Mouse (Mus musculus) stomach, embryonic 16.5 days (tissue): ENCODE measurements at regions not wholly inside any gene's neighbourhood (a gene's known extent, or its start where the extent isn't known, plus 50 kb on each side); places are given as distances from the start of the nearest gene placed in this dataset.

ENCODE experiments used
- ATAC-seq: fragments of 200-750 bp; cut with Nextera tagmentation; 2 replicates; pipeline ENCODE4 v1.8.0; 2017; ENCODE audit warnings: moderate number of reproducible peaks, moderate TSS enrichment; ENCODE audit not compliant: insufficient read depth, low FRiP score
- H3K27ac ChIP-seq: fragments of 300-500 bp; sonication (generic); 2 replicates; pipeline ENCODE4 v1.5.1; 2014; ENCODE audit warnings: low read length
- H3K27me3 ChIP-seq: fragments of 300-500 bp; sonication (generic); 2 replicates; pipeline ENCODE4 v1.6.1; 2014; ENCODE audit warnings: low read length, control low read depth, mixed read lengths; ENCODE audit not compliant: control insufficient read depth, insufficient read depth
- H3K36me3 ChIP-seq: fragments of 300-500 bp; sonication (generic); 2 replicates; pipeline ENCODE4 v1.6.1; 2014; ENCODE audit warnings: low read length; ENCODE audit not compliant: control insufficient read depth, insufficient read depth
- H3K4me1 ChIP-seq: fragments of 300-500 bp; sonication (generic); 2 replicates; pipeline ENCODE4 v1.6.1; 2014; ENCODE audit warnings: low read length, control low read depth, mixed read lengths; ENCODE audit not compliant: control insufficient read depth, insufficient read depth
- H3K4me2 ChIP-seq: fragments of 300-500 bp; sonication (generic); 2 replicates; pipeline ENCODE4 v1.6.1; 2014; ENCODE audit warnings: low read depth, low read length, mixed read lengths
- H3K4me3 ChIP-seq: fragments of 300-500 bp; sonication (generic); replicated peaks from 2 replicates; pipeline ENCODE4 v1.5.1; 2014; ENCODE audit warnings: mild to moderate bottlenecking, low read length
- H3K9ac ChIP-seq: fragments of 300-500 bp; sonication (generic); 2 replicates; pipeline ENCODE4 v1.6.1; 2014; ENCODE audit warnings: low read length
- H3K9me3 ChIP-seq: fragments of 300-500 bp; sonication (generic); replicated peaks from 2 replicates; pipeline ENCODE4 v1.6.1; 2016; ENCODE audit warnings: low read length, control low read depth; ENCODE audit not compliant: control insufficient read depth
- WGBS: fragments of 180-500 bp; shearing (Covaris S2); extraction: QIAGEN DNeasy Blood & Tissue Kit; methylation state at CpG from one replicate; pipeline ENCODE4 v1.1.7; 2014; 5-methylcytosine and 5-hydroxymethylcytosine counted together

DNA sequence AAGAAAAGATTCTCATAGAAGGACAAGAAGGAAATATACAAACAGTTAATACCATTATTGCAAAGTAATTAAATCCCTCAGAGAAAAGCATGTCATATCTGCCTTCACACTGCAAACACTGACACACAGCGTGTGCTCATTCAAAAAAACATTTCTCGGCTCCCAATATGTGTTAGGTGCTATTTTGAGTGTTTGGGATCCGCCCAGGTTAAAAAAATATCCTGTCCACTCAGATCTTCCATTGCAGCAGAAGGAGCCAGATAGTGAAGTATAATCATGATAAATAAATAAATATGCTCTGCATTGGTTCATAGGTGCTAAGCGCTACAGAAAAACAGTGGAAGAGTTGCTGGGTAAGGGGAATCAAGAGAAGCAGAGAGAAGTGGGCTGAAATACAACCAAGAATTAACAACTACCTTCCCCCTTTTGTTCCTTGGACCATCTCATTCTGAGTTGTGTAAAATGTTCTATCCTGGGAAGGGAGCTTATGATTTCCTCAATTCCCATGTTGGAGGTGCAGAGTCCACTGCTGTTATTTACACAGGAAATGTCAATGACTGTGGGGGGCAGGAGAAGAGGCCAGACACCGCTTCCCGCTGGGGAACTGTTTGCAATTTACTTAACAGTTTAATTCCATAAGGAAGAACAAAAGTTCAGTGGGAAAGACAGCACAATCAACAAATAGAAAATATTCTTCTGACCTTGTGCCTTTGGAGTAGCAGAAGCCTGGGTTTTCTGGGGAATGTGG, 139.9 kb downstream of the Tle1 start:
- no peak overlapping the region for H3K4me2 ChIP-seq
- no peak overlapping the region for H3K27ac ChIP-seq
- H3K9ac ChIP-seq: no peak overlapping the region
- no peaks in the 10 kb centered on the region for H3K27me3 ChIP-seq
- no peaks in the 10 kb centered on the region for H3K9me3 ChIP-seq
- H3K36me3 ChIP-seq: no peaks in the 10 kb centered on the region
- WGBS: 55% methylated on average over 6 of the region's 6 CpGs
- H3K4me3 ChIP-seq: no peak overlapping the region
- no peaks in the 10 kb centered on the region for H3K4me1 ChIP-seq
- ATAC-seq: no peak

DNA sequence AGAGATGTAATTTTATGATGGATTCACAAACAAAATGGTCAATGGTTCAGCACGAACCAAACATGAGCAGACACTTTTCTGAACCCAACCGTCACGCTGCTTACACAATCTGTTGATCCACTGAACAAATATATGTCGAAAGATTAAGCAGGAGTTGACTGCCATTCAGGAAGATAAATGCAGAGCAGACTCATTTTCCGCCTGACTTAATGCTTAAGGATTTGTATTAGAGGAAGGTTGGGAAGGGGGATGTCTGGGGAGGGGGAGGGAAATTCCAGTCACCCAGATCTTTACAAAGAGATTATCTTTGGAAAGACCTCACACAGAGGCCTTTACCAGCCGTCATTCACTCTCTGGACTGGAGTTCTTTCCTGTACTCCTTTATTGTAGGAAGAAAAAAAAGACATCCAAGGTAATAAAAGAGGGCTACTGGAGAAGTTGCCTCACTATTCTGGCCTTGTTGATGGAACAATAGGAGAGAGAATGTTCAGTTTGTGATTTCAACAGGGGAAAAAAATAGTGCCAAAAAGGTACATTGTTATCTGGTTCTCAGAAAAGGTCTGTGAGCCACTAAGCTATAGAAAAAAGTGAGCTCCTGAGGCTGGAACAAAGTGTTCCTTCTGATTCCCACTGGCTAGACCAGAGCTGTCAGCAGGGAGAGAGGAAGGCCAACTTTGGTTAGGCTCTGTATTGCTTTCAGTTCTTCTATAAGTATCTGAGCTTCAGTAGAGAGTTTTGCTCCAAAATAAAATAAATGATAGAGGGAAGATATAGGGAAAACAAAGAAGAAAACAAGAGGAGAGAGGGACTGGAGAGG, 150.9 kb downstream of the Tle1 start:
- Histone ChIP-seq H3K4me3 (no peak overlapping the region), H3K27me3 (no peaks in the 10 kb centered on the region), H3K27ac (no peak overlapping the region), H3K9me3 (no peaks in the 10 kb centered on the region), H3K9ac (no peak overlapping the region), H3K4me1 (no peaks in the 10 kb centered on the region), H3K36me3 (no peaks in the 10 kb centered on the region), H3K4me2 (no peak overlapping the region)
- 10% methylated on average over 6 of the region's 6 CpGs for WGBS
- ATAC-seq: 0 out of 2 replicates have a peak, but pooled peaks have one; percentile 44

GRCm38 (mm10) chr4:72022152-72022551, 178.6 kb downstream of the Tle1 start:
- no peaks in the 10 kb centered on the region for H3K4me1 ChIP-seq
- H3K27ac ChIP-seq: no peak overlapping the region
- no peak overlapping the region for H3K4me3 ChIP-seq
- no peak overlapping the region for H3K9ac ChIP-seq
- H3K36me3 ChIP-seq: no peaks in the 10 kb centered on the region
- H3K4me2 ChIP-seq: no peak overlapping the region
- H3K27me3 ChIP-seq: no peaks in the 10 kb centered on the region
- ATAC-seq: no peak
- H3K9me3 ChIP-seq: no peaks in the 10 kb centered on the region
- 83% methylated on average over 2 of the region's 2 CpGs for WGBS

- Histone ChIP-seq H3K9me3 (no peaks in the 10 kb centered on the region), H3K36me3 (no peaks in the 10 kb centered on the region), H3K27ac (no peak overlapping the region), H3K4me2 (no peak overlapping the region), H3K4me1 (no peaks in the 10 kb centered on the region), H3K4me3 (no peak overlapping the region), H3K27me3 (no peaks in the 10 kb centered on the region), H3K9ac (no peak overlapping the region)
- WGBS: 62% methylated on average over 2 of the region's 2 CpGs
- peak; percentile 53; the same call in 1 of the 2 replicates for ATAC-seq
These were observed 186.4 kb downstream of the Tle1 start for GRCm38 (mm10) chr4:72014221-72014850.

- ATAC-seq: no peak
- Histone ChIP-seq H3K9me3 (0 out of 2 replicates have a peak, but pooled peaks cover 3% of the 10 kb centered on the region), H3K27me3 (no peaks in the 10 kb centered on the region), H3K36me3 (no peaks in the 10 kb centered on the region), H3K4me1 (no peaks in the 10 kb centered on the region), H3K9ac (no peak overlapping the region), H3K4me2 (no peak overlapping the region), H3K27ac (no peak overlapping the region), H3K4me3 (no peak overlapping the region)
- WGBS: 59% methylated on average over 3 of the region's 3 CpGs
These were observed 187.1 kb downstream of the Tle1 start for GRCm38 (mm10) chr4:72013583-72013982.

GRCm38 (mm10) chr4:72010316-72010715, 190.4 kb downstream of the Tle1 start:
- H3K4me2 ChIP-seq: no peak overlapping the region
- H3K4me3 ChIP-seq: no peak overlapping the region
- no peak overlapping the region for H3K27ac ChIP-seq
- ATAC-seq: no peak; the same call in 1 of the 2 replicates
- WGBS: 82% methylated on average over 4 of the region's 4 CpGs
- no peaks in the 10 kb centered on the region for H3K4me1 ChIP-seq
- no peaks in the 10 kb centered on the region for H3K27me3 ChIP-seq
- no peaks in the 10 kb centered on the region for H3K36me3 ChIP-seq
- H3K9me3 ChIP-seq: 0 out of 2 replicates have a peak, but pooled peaks cover 4% of the 10 kb centered on the region
- no peak overlapping the region for H3K9ac ChIP-seq

GRCm38 (mm10) chr4:72005926-72006325, 194.8 kb downstream of the Tle1 start:
- ATAC-seq: no peak
- Histone ChIP-seq H3K9me3 (peaks cover 10% of the 10 kb centered on the region; the same call in 1 of the 2 replicates), H3K4me1 (no peaks in the 10 kb centered on the region), H3K4me3 (no peak overlapping the region), H3K27ac (no peak overlapping the region), H3K27me3 (no peaks in the 10 kb centered on the region), H3K9ac (no peak overlapping the region), H3K4me2 (no peak overlapping the region), H3K36me3 (no peaks in the 10 kb centered on the region)

DNA sequence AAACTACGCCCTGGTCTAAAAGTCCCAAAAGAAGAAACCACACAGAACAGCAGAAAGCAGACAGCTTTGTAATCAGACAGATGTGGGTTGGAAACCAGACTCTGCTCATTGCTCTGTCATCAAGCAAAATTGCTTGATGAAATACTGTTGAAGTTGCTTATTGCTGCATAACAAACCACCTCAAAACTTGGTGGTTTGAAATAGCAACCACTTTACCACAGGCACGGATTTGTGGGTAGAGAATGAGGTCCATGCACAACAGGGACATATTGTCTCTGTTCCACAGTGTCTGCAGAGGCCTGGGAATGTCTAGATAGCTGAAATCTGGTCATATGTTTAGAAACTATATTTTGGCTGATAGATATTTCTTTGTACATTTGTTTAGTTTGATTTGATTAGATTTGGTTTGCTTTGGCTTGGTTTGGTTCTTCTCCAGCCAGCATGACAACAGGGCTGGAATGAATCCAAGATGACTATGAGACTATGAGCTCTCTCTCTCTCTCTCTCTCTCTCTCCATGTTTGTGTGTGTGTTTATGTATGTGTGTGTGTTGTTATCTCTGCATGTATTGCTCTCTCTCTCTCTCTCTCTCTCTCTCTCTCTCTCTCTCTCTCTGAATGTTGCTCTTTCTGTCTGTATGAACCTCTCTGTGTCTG, 199.4 kb downstream of the Tle1 start:
- H3K9ac ChIP-seq: no peak overlapping the region
- no peaks in the 10 kb centered on the region for H3K36me3 ChIP-seq
- H3K27me3 ChIP-seq: no peaks in the 10 kb centered on the region
- H3K4me2 ChIP-seq: no peak overlapping the region
- peaks cover 6% of the 10 kb centered on the region; the same call in 1 of the 2 replicates for H3K9me3 ChIP-seq
- no peak overlapping the region for H3K27ac ChIP-seq
- H3K4me3 ChIP-seq: no peak overlapping the region
- WGBS: 67% methylated on average over 2 of the region's 2 CpGs
- H3K4me1 ChIP-seq: no peaks in the 10 kb centered on the region
- no peak for ATAC-seq
